Mouse (Mus musculus) urinary bladder, postnatal 10 days (tissue): ENCODE measurements around the gene Slc38a1.
"Not testable (repeated sequence)": the region's sequence is repeated elsewhere in the genome, so short reads cannot be mapped to it uniquely, and the experiment has no call there.

Experiments
- DNase-seq: peaks from one replicate; pipeline ENCODE4 v3.0.0; 2022; ENCODE audit warnings: low spot score

Gene Slc38a1

GRCm38 (mm10) chr15:96657576-96658274 lies 15.0 kb upstream of the Slc38a1 start:
- DNase-seq = no peak

- no peak for DNase-seq
Measured at GRCm38 (mm10) chr15:96655514-96655913, 12.8 kb upstream of the Slc38a1 start.

- no peak for DNase-seq
Measured at GRCm38 (mm10) chr15:96654714-96655113, 12.0 kb upstream of the Slc38a1 start.

GRCm38 (mm10) chr15:96653011-96653410 lies 10.3 kb upstream of the Slc38a1 start:
- DNase-seq = no peak

- DNase-seq = no peak
Measured at GRCm38 (mm10) chr15:96652531-96652930, 9.8 kb upstream of the Slc38a1 start.

GRCm38 (mm10) chr15:96647376-96647775 lies 4.7 kb upstream of the Slc38a1 start:
- DNase-seq = no peak

GRCm38 (mm10) chr15:96641821-96642435 lies 785 bp downstream of the Slc38a1 start:
- DNase-seq = no peak

- no peak for DNase-seq
Measured at GRCm38 (mm10) chr15:96641111-96641820, 1.4 kb downstream of the Slc38a1 start.

GRCm38 (mm10) chr15:96640291-96640985 lies 2.3 kb downstream of the Slc38a1 start:
- no peak for DNase-seq

- no peak for DNase-seq
Measured at GRCm38 (mm10) chr15:96639630-96640029, 3.1 kb downstream of the Slc38a1 start.

- DNase-seq = no peak
Measured at GRCm38 (mm10) chr15:96638656-96639055, 4.1 kb downstream of the Slc38a1 start.

GRCm38 (mm10) chr15:96638173-96638572 lies 4.5 kb downstream of the Slc38a1 start:
- no peak for DNase-seq

- DNase-seq = no peak
Measured at GRCm38 (mm10) chr15:96634670-96635405, 7.9 kb downstream of the Slc38a1 start.

- no peak for DNase-seq
Measured at GRCm38 (mm10) chr15:96632201-96632600, 10.5 kb downstream of the Slc38a1 start.

- no peak for DNase-seq
Measured at GRCm38 (mm10) chr15:96631107-96631718, 11.5 kb downstream of the Slc38a1 start.

GRCm38 (mm10) chr15:96628256-96628655 lies 14.5 kb downstream of the Slc38a1 start:
- no peak for DNase-seq

- DNase-seq = no peak
Measured at GRCm38 (mm10) chr15:96626871-96627270, 15.8 kb downstream of the Slc38a1 start.

GRCm38 (mm10) chr15:96625012-96625411 lies 17.7 kb downstream of the Slc38a1 start:
- not testable (repeated sequence) for DNase-seq

GRCm38 (mm10) chr15:96622376-96622775 lies 20.3 kb downstream of the Slc38a1 start:
- no peak for DNase-seq

GRCm38 (mm10) chr15:96621686-96622085 lies 21.0 kb downstream of the Slc38a1 start:
- DNase-seq = no peak

- no peak for DNase-seq
Measured at GRCm38 (mm10) chr15:96617555-96617954, 25.2 kb downstream of the Slc38a1 start.
